Mouse (Mus musculus): Measurements from ENCODE around the gene Myo18a. TPM values are rescaled to one million over a fixed set of nuclear protein-coding genes. Genes with fewer than 3 reads are reported as not detected.

Gene Myo18a
- polyA plus RNA-seq (2015; fragmentation: Illumina TruSeq; extraction: RNeasy Lipid Tissue Mini Kit (QIAGEN cat#74804); ENCODE audit: insufficient read depth, low replicate concordance), result 16.4 TPM

GRCm38 (mm10) chr11:77762783-77763672 is at the start of gene Myo18a:
Gene Myo18a, plus strand, starts transcription at chr11:77763246.

GRCm38 (mm10) chr11:77725183-77725582 is 37.9 kb upstream of the Myo18a start, which contains the start of gene Cryba1:
Gene Cryba1, minus strand, starts transcription at chr11:77725283.

DNA sequence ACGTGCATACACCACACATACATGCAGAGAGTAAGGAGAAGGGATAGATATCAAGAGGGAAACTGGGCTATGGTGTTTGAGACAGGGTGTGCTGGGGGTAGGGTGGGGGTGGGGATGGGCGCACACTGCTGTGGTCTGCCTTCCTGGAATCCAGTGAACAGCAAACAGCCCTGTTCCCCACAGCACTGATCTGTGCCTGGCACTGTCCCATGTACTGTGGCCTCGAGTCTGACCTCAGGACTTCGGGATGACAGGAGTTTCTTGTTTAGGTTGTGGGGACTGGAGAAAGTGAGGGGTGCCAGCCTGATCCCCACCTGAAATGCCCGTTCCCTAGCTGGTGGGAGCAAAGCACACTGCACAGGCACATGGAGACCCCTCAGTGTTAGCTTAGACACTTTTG is 24.7 kb downstream of the Myo18a start, which contains the start of gene Gm10277:
TSS of gene Gm10277 (minus strand) at position 41 of the 400 bp plus-strand sequence.

GRCm38 (mm10) chr11:77893787-77894718 is 131.0 kb downstream of the Myo18a start, which contains the start of gene Pipox:
Gene Pipox, minus strand, starts transcription at chr11:77894096.

Other genes starting within 250 kb of the Myo18a start
- 3.5 TPM for gene Abhd15, start 248.1 kb upstream of the Myo18a start, polyA plus RNA-seq (2015; fragmentation: Illumina TruSeq; extraction: RNeasy Lipid Tissue Mini Kit (QIAGEN cat#74804); ENCODE audit: insufficient read depth, low replicate concordance)
- gene Trp53i13, start 247.3 kb upstream of the Myo18a start, polyA plus RNA-seq (2015; fragmentation: Illumina TruSeq; extraction: RNeasy Lipid Tissue Mini Kit (QIAGEN cat#74804); ENCODE audit: insufficient read depth, low replicate concordance), result 1.1 TPM
- 0.48 TPM for gene Gm10392, start 244.0 kb upstream of the Myo18a start, polyA plus RNA-seq (2015; fragmentation: Illumina TruSeq; extraction: RNeasy Lipid Tissue Mini Kit (QIAGEN cat#74804); ENCODE audit: insufficient read depth, low replicate concordance)
- 45.2 TPM for gene Taok1, start 155.4 kb upstream of the Myo18a start, polyA plus RNA-seq (2015; fragmentation: Illumina TruSeq; extraction: RNeasy Lipid Tissue Mini Kit (QIAGEN cat#74804); ENCODE audit: insufficient read depth, low replicate concordance)
- 80.8 TPM for gene Nufip2, start 77.1 kb upstream of the Myo18a start, polyA plus RNA-seq (2015; fragmentation: Illumina TruSeq; extraction: RNeasy Lipid Tissue Mini Kit (QIAGEN cat#74804); ENCODE audit: insufficient read depth, low replicate concordance)
- not detected for gene Cryba1, start 38.0 kb upstream of the Myo18a start, polyA plus RNA-seq (2015; fragmentation: Illumina TruSeq; extraction: RNeasy Lipid Tissue Mini Kit (QIAGEN cat#74804); ENCODE audit: insufficient read depth, low replicate concordance)
- not detected for gene Gm10277, start 24.5 kb downstream of the Myo18a start, polyA plus RNA-seq (2015; fragmentation: Illumina TruSeq; extraction: RNeasy Lipid Tissue Mini Kit (QIAGEN cat#74804); ENCODE audit: insufficient read depth, low replicate concordance)
- gene Pipox, start 130.8 kb downstream of the Myo18a start, polyA plus RNA-seq (2015; fragmentation: Illumina TruSeq; extraction: RNeasy Lipid Tissue Mini Kit (QIAGEN cat#74804); ENCODE audit: insufficient read depth, low replicate concordance), result 2.0 TPM
- gene Sez6, start 167.6 kb downstream of the Myo18a start, polyA plus RNA-seq (2015; fragmentation: Illumina TruSeq; extraction: RNeasy Lipid Tissue Mini Kit (QIAGEN cat#74804); ENCODE audit: insufficient read depth, low replicate concordance), result not detected
- gene Phf12, start 219.5 kb downstream of the Myo18a start, polyA plus RNA-seq (2015; fragmentation: Illumina TruSeq; extraction: RNeasy Lipid Tissue Mini Kit (QIAGEN cat#74804); ENCODE audit: insufficient read depth, low replicate concordance), result 69.1 TPM

Data from spleen, adult 10 weeks (tissue).